Mouse (Mus musculus) C2C12 (cell line): Measurements from ENCODE around the gene Efna5.

Experiments used
- CTCF ChIP-seq: IDR thresholded peaks from one replicate; pipeline ENCODE4 v1.5.1; 2011; ENCODE audit not compliant: control insufficient read depth, insufficient read depth, insufficient read length
- MYOG ChIP-seq: IDR thresholded peaks from one replicate; pipeline ENCODE4 v1.6.1; 2011; ENCODE audit not compliant: control insufficient read depth, insufficient read length; ENCODE audit errors: extremely low read depth
- USF1 ChIP-seq: IDR thresholded peaks from one replicate; pipeline ENCODE4 v1.6.1; 2011; ENCODE audit warnings: low read depth, mild to moderate bottlenecking, control low read depth, moderate library complexity

GRCm38 (mm10) chr17:62680737-62681136 lies 200.4 kb downstream of the Efna5 start:
- no peak for TF ChIP-seq CTCF
- TF ChIP-seq MYOG: no peak
- no peak for TF ChIP-seq USF1
